Mouse (Mus musculus): Measurements from ENCODE around the gene Pml. TPM values are rescaled to one million over a fixed set of nuclear protein-coding genes. Genes with fewer than 3 reads are reported as not detected.

The Pml gene
- polyA plus RNA-seq, 1 experiment = 28.7 TPM

- Histone ChIP-seq H3K36me3 (replicated peaks; ENCODE audit: low read length) (peaks cover 62% of the 10 kb centered on the region), H3K4me1 (peaks cover 73% of the 10 kb centered on the region), H3K9me3 (no peaks in the 10 kb centered on the region), H3K27me3 (replicated peaks) (no peaks in the 10 kb centered on the region), H3K4me3 (replicated peaks) (no peak overlapping the region)
- TF ChIP-seq FLI1 (IDR thresholded peaks at IDR 0.05; ENCODE audit: low read length) (no peak), GATA1 (IDR thresholded peaks at IDR 0.05; ENCODE audit: borderline replicate concordance, low read length) (no peak)
Measured at GRCm38 (mm10) chr9:58243696-58244095, 5.9 kb downstream of the Pml start.

- peaks cover 64% of the 10 kb centered on the region for H3K36me3 ChIP-seq (replicated peaks; ENCODE audit: low read length)
- peaks cover 66% of the 10 kb centered on the region for H3K4me1 ChIP-seq
- H3K27me3 ChIP-seq (replicated peaks) = no peaks in the 10 kb centered on the region
- no peaks in the 10 kb centered on the region for H3K9me3 ChIP-seq
- H3K4me3 ChIP-seq (replicated peaks) = no peak overlapping the region
- TF ChIP-seq GATA1 (IDR thresholded peaks at IDR 0.05; ENCODE audit: borderline replicate concordance, low read length) = no peak
- no peak for TF ChIP-seq FLI1 (IDR thresholded peaks at IDR 0.05; ENCODE audit: low read length)
Measured at GRCm38 (mm10) chr9:58242696-58243095, 6.9 kb downstream of the Pml start.

GRCm38 (mm10) chr9:58241780-58242485 lies 7.7 kb downstream of the Pml start:
- H3K36me3 ChIP-seq (replicated peaks; ENCODE audit: low read length) = peaks cover 69% of the 10 kb centered on the region
- no peaks in the 10 kb centered on the region for H3K9me3 ChIP-seq
- H3K4me3 ChIP-seq (replicated peaks) = no peak overlapping the region
- H3K27me3 ChIP-seq (replicated peaks) = no peaks in the 10 kb centered on the region
- TF ChIP-seq GATA1 (IDR thresholded peaks at IDR 0.05; ENCODE audit: borderline replicate concordance, low read length) (no peak), FLI1 (IDR thresholded peaks at IDR 0.05; ENCODE audit: low read length) (no peak)
- peaks cover 62% of the 10 kb centered on the region for H3K4me1 ChIP-seq

- H3K4me1 ChIP-seq = peaks cover 30% of the 10 kb centered on the region
- H3K9me3 ChIP-seq = no peaks in the 10 kb centered on the region
- peak overlapping the region; percentile 8 for H3K4me3 ChIP-seq (replicated peaks)
- peaks cover 3% of the 10 kb centered on the region for H3K27me3 ChIP-seq (replicated peaks)
- TF ChIP-seq GATA1 (IDR thresholded peaks at IDR 0.05; ENCODE audit: borderline replicate concordance, low read length) = no peak
- H3K36me3 ChIP-seq (replicated peaks; ENCODE audit: low read length) = peaks cover 68% of the 10 kb centered on the region
Measured at GRCm38 (mm10) chr9:58234502-58235015, 15.0 kb downstream of the Pml start.

GRCm38 (mm10) chr9:58232374-58232773 lies 17.2 kb downstream of the Pml start:
- peaks cover 84% of the 10 kb centered on the region for H3K36me3 ChIP-seq (replicated peaks; ENCODE audit: low read length)
- peaks cover 3% of the 10 kb centered on the region for H3K27me3 ChIP-seq (replicated peaks)
- no peak overlapping the region for H3K4me3 ChIP-seq (replicated peaks)
- H3K9me3 ChIP-seq = no peaks in the 10 kb centered on the region
- no peak for TF ChIP-seq FLI1 (IDR thresholded peaks at IDR 0.05; ENCODE audit: low read length)
- TF ChIP-seq GATA1 (IDR thresholded peaks at IDR 0.05; ENCODE audit: borderline replicate concordance, low read length) = no peak
- peaks cover 26% of the 10 kb centered on the region for H3K4me1 ChIP-seq

- Histone ChIP-seq H3K9me3 (no peaks in the 10 kb centered on the region), H3K27me3 (replicated peaks) (peaks cover 3% of the 10 kb centered on the region), H3K36me3 (replicated peaks; ENCODE audit: low read length) (peaks cover 85% of the 10 kb centered on the region), H3K4me1 (peaks cover 26% of the 10 kb centered on the region), H3K4me3 (replicated peaks) (no peak overlapping the region)
- TF ChIP-seq GATA1 (IDR thresholded peaks at IDR 0.05; ENCODE audit: borderline replicate concordance, low read length) (no peak), FLI1 (IDR thresholded peaks at IDR 0.05; ENCODE audit: low read length) (no peak)
Measured at GRCm38 (mm10) chr9:58231746-58232145, 17.8 kb downstream of the Pml start.

GRCm38 (mm10) chr9:58228777-58229466 lies 20.7 kb downstream of the Pml start:
- Histone ChIP-seq H3K4me3 (replicated peaks) (no peak overlapping the region), H3K27me3 (replicated peaks) (no peaks in the 10 kb centered on the region), H3K36me3 (replicated peaks; ENCODE audit: low read length) (peaks cover 96% of the 10 kb centered on the region), H3K9me3 (no peaks in the 10 kb centered on the region), H3K4me1 (peaks cover 41% of the 10 kb centered on the region)
- TF ChIP-seq FLI1 (IDR thresholded peaks at IDR 0.05; ENCODE audit: low read length) (no peak), GATA1 (IDR thresholded peaks at IDR 0.05; ENCODE audit: borderline replicate concordance, low read length) (no peak)

- H3K36me3 ChIP-seq (replicated peaks; ENCODE audit: low read length) = peaks cover 98% of the 10 kb centered on the region
- no peaks in the 10 kb centered on the region for H3K27me3 ChIP-seq (replicated peaks)
- H3K4me1 ChIP-seq = peaks cover 22% of the 10 kb centered on the region
- H3K4me3 ChIP-seq (replicated peaks) = no peak overlapping the region
- no peak for TF ChIP-seq GATA1 (IDR thresholded peaks at IDR 0.05; ENCODE audit: borderline replicate concordance, low read length)
- TF ChIP-seq FLI1 (IDR thresholded peaks at IDR 0.05; ENCODE audit: low read length) = no peak
- H3K9me3 ChIP-seq = no peaks in the 10 kb centered on the region
Measured at GRCm38 (mm10) chr9:58225915-58226913, 23.4 kb downstream of the Pml start.

- Histone ChIP-seq H3K36me3 (replicated peaks; ENCODE audit: low read length) (peaks cover 98% of the 10 kb centered on the region), H3K9me3 (no peaks in the 10 kb centered on the region), H3K27me3 (replicated peaks) (no peaks in the 10 kb centered on the region), H3K4me3 (replicated peaks) (no peak overlapping the region), H3K4me1 (peaks cover 22% of the 10 kb centered on the region)
- TF ChIP-seq GATA1 (IDR thresholded peaks at IDR 0.05; ENCODE audit: borderline replicate concordance, low read length) (no peak), FLI1 (IDR thresholded peaks at IDR 0.05; ENCODE audit: low read length) (no peak)
Measured at GRCm38 (mm10) chr9:58224356-58224755, 25.2 kb downstream of the Pml start.
